10 mouse cellular contexts compared by ENCODE assay signal in the genomic region with DNA sequence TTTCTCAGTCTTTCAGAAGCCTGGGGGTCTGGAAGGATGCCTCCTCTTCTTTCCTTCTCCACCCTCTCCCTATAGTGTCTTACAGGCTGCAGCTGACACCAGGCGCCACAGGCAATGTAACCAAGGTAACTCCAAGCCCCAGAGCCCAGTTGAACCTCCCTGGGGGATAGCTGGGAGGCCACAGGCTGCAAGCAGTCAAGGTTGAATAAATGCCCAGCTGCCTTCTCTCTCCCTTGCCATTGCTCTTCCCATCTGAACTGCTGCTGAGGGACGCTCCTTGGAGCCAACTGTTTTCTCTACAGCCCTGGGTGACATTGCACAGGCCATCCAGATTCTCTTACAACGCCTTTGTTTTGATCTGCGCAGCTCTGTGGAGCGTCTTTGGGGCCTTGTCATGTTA.
DNase-seq lines count a peak whose midpoint lies in the region; ATAC-seq and TF ChIP-seq lines count a peak whose summit lies in the region.
"Had no signal": no experiment of that assay in that cellular context is flagged by ENCODE, and none has a peak within 500 bp of the region (broad histone marks: within the 10 kb centered on the region; RNA-seq: fewer than 3 reads in every experiment).

No protein-coding gene starts in this region.

- no peak overlapping the region for H3K4me2 ChIP-seq in liver, postnatal 0 days (ENCODE audit: low read depth, low read length)
- H3K4me2 ChIP-seq in liver, embryonic 12.5 days, result no peak overlapping the region
- no peak overlapping the region for H3K4me2 ChIP-seq in forebrain, embryonic 15.5 days (replicated peaks)
- no peak overlapping the region for H3K4me2 ChIP-seq in midbrain, embryonic 13.5 days (replicated peaks)
- no peak overlapping the region for H3K4me2 ChIP-seq in stomach, embryonic 15.5 days
- H3K4me2 ChIP-seq: heart, embryonic 12.5 days had no signal

- WGBS in liver, postnatal 0 days (ENCODE audit: insufficient replicate concordance), result 61% methylated on average over 5 of the region's 5 CpGs
- 72% methylated on average over 5 of the region's 5 CpGs for WGBS in liver, embryonic 12.5 days (ENCODE audit: insufficient replicate concordance)
- WGBS in forebrain, embryonic 15.5 days, result 46% methylated on average over 5 of the region's 5 CpGs
- WGBS in midbrain, embryonic 13.5 days, result 30% methylated on average over 5 of the region's 5 CpGs
- 37% methylated on average over 5 of the region's 5 CpGs for WGBS in stomach, embryonic 15.5 days

- H3K36me3 ChIP-seq in liver, postnatal 0 days (replicated peaks; ENCODE audit: insufficient read depth, low read length), result no peaks in the 10 kb centered on the region
- no peaks in the 10 kb centered on the region for H3K36me3 ChIP-seq in liver, embryonic 12.5 days
- H3K36me3 ChIP-seq in forebrain, embryonic 15.5 days, result no peaks in the 10 kb centered on the region
- H3K36me3 ChIP-seq in midbrain, embryonic 13.5 days, result no peaks in the 10 kb centered on the region
- H3K36me3 ChIP-seq in stomach, embryonic 15.5 days, result no peaks in the 10 kb centered on the region
- H3K36me3 ChIP-seq: heart, embryonic 12.5 days had no signal

- H3K4me1 ChIP-seq in liver, postnatal 0 days (ENCODE audit: insufficient read depth), result no peaks in the 10 kb centered on the region
- no peaks in the 10 kb centered on the region for H3K4me1 ChIP-seq in liver, embryonic 12.5 days
- peaks cover 4% of the 10 kb centered on the region; the same call in 1 of the 2 replicates for H3K4me1 ChIP-seq in forebrain, embryonic 15.5 days
- peaks cover 22% of the 10 kb centered on the region for H3K4me1 ChIP-seq in midbrain, embryonic 13.5 days (replicated peaks)
- 0 out of 2 replicates have a peak, but pooled peaks cover 6% of the 10 kb centered on the region for H3K4me1 ChIP-seq in stomach, embryonic 15.5 days

- H3K27ac ChIP-seq in liver, postnatal 0 days (ENCODE audit: low read depth), result no peak overlapping the region
- H3K27ac ChIP-seq in liver, embryonic 12.5 days, result no peak overlapping the region
- no peak overlapping the region for H3K27ac ChIP-seq in forebrain, embryonic 15.5 days (replicated peaks)
- H3K27ac ChIP-seq in midbrain, embryonic 13.5 days, result peak overlapping the region; percentile 35
- peak overlapping the region; percentile 55; the same call in 1 of the 2 replicates for H3K27ac ChIP-seq in stomach, embryonic 15.5 days

- no peak for TF ChIP-seq CTCF in liver, postnatal 0 days (IDR thresholded peaks at IDR 0.05; ENCODE audit: low read depth)

- H3K9ac ChIP-seq in liver, postnatal 0 days (replicated peaks), result no peak overlapping the region
- no peak overlapping the region for H3K9ac ChIP-seq in liver, embryonic 12.5 days
- H3K9ac ChIP-seq in forebrain, embryonic 15.5 days (replicated peaks), result no peak overlapping the region
- no peak overlapping the region for H3K9ac ChIP-seq in midbrain, embryonic 13.5 days (replicated peaks)
- H3K9ac ChIP-seq in stomach, embryonic 15.5 days, result no peak overlapping the region
- H3K9ac ChIP-seq: heart, embryonic 12.5 days had no signal

- TF ChIP-seq EP300 in liver, postnatal 0 days (IDR thresholded peaks at IDR 0.05; ENCODE audit: low read depth), result no peak

- peak; percentile 63 for ATAC-seq in liver, postnatal 0 days
- ATAC-seq in liver, embryonic 12.5 days, result no peak
- ATAC-seq in forebrain, embryonic 15.5 days (replicated peaks), result 0 out of 2 replicates have a peak, but pooled peaks have one; percentile 38
- peak; percentile 85 for ATAC-seq in midbrain, embryonic 13.5 days
- ATAC-seq in stomach, embryonic 15.5 days (ENCODE audit: insufficient read depth, low FRiP score, low read depth), result peak; percentile 49
- ATAC-seq: Patski had no signal

- peak; percentile 40 for DNase-seq in liver, postnatal 0 days
- no peak for DNase-seq in frontal cortex, postnatal 10 days (ENCODE audit: low spot score in 2 of 2)
- no peak for DNase-seq in left cerebral cortex, postnatal 36 days (ENCODE audit: low spot score in 2 of 2)
- DNase-seq in gastrocnemius, postnatal 4 days (ENCODE audit: low spot score in 2 of 2), result no peak

- H3K9me3 ChIP-seq in liver, postnatal 0 days (ENCODE audit: low read length), result no peaks in the 10 kb centered on the region
- H3K9me3 ChIP-seq in liver, embryonic 12.5 days (replicated peaks), result no peaks in the 10 kb centered on the region
- no peaks in the 10 kb centered on the region for H3K9me3 ChIP-seq in forebrain, embryonic 15.5 days
- H3K9me3 ChIP-seq in midbrain, embryonic 13.5 days, result no peaks in the 10 kb centered on the region
- H3K9me3 ChIP-seq in stomach, embryonic 15.5 days, result no peaks in the 10 kb centered on the region
- H3K9me3 ChIP-seq: heart, embryonic 12.5 days had no signal

- intact Hi-C loops in left cerebral cortex, postnatal 36 days (cut with DNase I), result no loop called here

- H3K4me3 ChIP-seq in liver, postnatal 0 days (ENCODE audit: low read depth, low read length), result no peak overlapping the region
- no peak overlapping the region for H3K4me3 ChIP-seq in liver, embryonic 12.5 days
- no peak overlapping the region for H3K4me3 ChIP-seq in forebrain, embryonic 15.5 days
- H3K4me3 ChIP-seq in midbrain, embryonic 13.5 days (replicated peaks), result no peak overlapping the region
- H3K4me3 ChIP-seq in stomach, embryonic 15.5 days (replicated peaks), result no peak overlapping the region
- H3K4me3 ChIP-seq: heart, embryonic 12.5 days had no signal

- H3K27me3 ChIP-seq in liver, postnatal 0 days (ENCODE audit: insufficient read depth, low read length), result no peaks in the 10 kb centered on the region
- no peaks in the 10 kb centered on the region for H3K27me3 ChIP-seq in liver, embryonic 12.5 days (replicated peaks)
- no peaks in the 10 kb centered on the region for H3K27me3 ChIP-seq in forebrain, embryonic 15.5 days
- H3K27me3 ChIP-seq in midbrain, embryonic 13.5 days, result no peaks in the 10 kb centered on the region; the same call in none of the 2 replicates
- no peaks in the 10 kb centered on the region for H3K27me3 ChIP-seq in stomach, embryonic 15.5 days (replicated peaks)
- H3K27me3 ChIP-seq: heart, embryonic 12.5 days; Patski had no signal

Comparison
In these comparisons a context has a peak if more than half of its experiments do, and no peak if none do; other contexts are left out.
1. H3K27ac ChIP-seq: peak in midbrain, embryonic 13.5 days (single experiment) and stomach, embryonic 15.5 days (single experiment); none in liver, postnatal 0 days (single experiment), liver, embryonic 12.5 days (single experiment) and forebrain, embryonic 15.5 days (single experiment).